Mouse (Mus musculus) monocyte, adult 2 months (primary cell): ENCODE measurements around the gene Thap2.

Experiments used
- DNase-seq, 2 experiments: peaks; one replicate each; pipeline ENCODE4 v3.0.0; 2022; ENCODE audit warnings: low spot score in 2 of 2, low read depth in 1 of 2

Gene Thap2

GRCm38 (mm10) chr10:115384221-115385017 is at the start of gene Thap2, which contains the start of gene Zfc3h1:
Gene Thap2 (minus strand): TSS chr10:115384443.
Gene Zfc3h1 (plus strand): TSS chr10:115384959.
- DNase-seq = peak; percentile 93 to 94

GRCm38 (mm10) chr10:115425351-115425750 is 41.1 kb upstream of the Thap2 start:
- DNase-seq = no peak

- no peak for DNase-seq
Observed at GRCm38 (mm10) chr10:115421976-115422375, 37.7 kb upstream of the Thap2 start.

GRCm38 (mm10) chr10:115414056-115414455 is 29.8 kb upstream of the Thap2 start:
- no peak for DNase-seq

- no peak for DNase-seq
Observed at GRCm38 (mm10) chr10:115413496-115413895, 29.3 kb upstream of the Thap2 start.

- peak in 1 of 2 experiments; percentile 4 for DNase-seq
Observed at GRCm38 (mm10) chr10:115406393-115406792, 22.1 kb upstream of the Thap2 start.

- no peak for DNase-seq
Observed at GRCm38 (mm10) chr10:115391896-115392295, 7.7 kb upstream of the Thap2 start.

GRCm38 (mm10) chr10:115391076-115391475 is 6.8 kb upstream of the Thap2 start:
- no peak for DNase-seq

- no peak for DNase-seq
Observed at GRCm38 (mm10) chr10:115387891-115388290, 3.6 kb upstream of the Thap2 start.

- DNase-seq = peak; percentile 23 to 56
Observed at GRCm38 (mm10) chr10:115385018-115386002, 1.1 kb upstream of the Thap2 start.

GRCm38 (mm10) chr10:115383644-115384220 is 511 bp downstream of the Thap2 start:
- DNase-seq = no peak

- no peak for DNase-seq
Observed at GRCm38 (mm10) chr10:115382846-115383643, 1.2 kb downstream of the Thap2 start.

- DNase-seq = no peak
Observed at GRCm38 (mm10) chr10:115381506-115382084, 2.6 kb downstream of the Thap2 start.

- no peak for DNase-seq
Observed at GRCm38 (mm10) chr10:115363151-115363550, 21.1 kb downstream of the Thap2 start.

GRCm38 (mm10) chr10:115362623-115362964 is 21.6 kb downstream of the Thap2 start:
- no peak for DNase-seq

- DNase-seq = peak; percentile 83 to 90
Observed at GRCm38 (mm10) chr10:115361840-115362622, 22.2 kb downstream of the Thap2 start, which contains the start of gene Tmem19. Gene Tmem19 (minus strand): TSS chr10:115362501.

GRCm38 (mm10) chr10:115359066-115359465 is 25.2 kb downstream of the Thap2 start:
- no peak for DNase-seq

GRCm38 (mm10) chr10:115358216-115358919 is 25.9 kb downstream of the Thap2 start:
- no peak for DNase-seq

- no peak for DNase-seq
Observed at GRCm38 (mm10) chr10:115356106-115356505, 28.1 kb downstream of the Thap2 start.
